Mouse (Mus musculus) liver, postnatal 0 days (tissue): ENCODE measurements around the gene Eya2. TPM values are rescaled to one million over a fixed set of nuclear protein-coding genes. Genes with fewer than 3 reads are reported as not detected.
A peak's percentile ranks its signal among the peaks of the same experiment; 100 is the strongest.
"Not testable (repeated sequence)": the region's sequence is repeated elsewhere in the genome, so short reads cannot be mapped to it uniquely, and the experiment has no call there.

Source experiments
- ATAC-seq: fragments of 200-750 bp; cut with Nextera tagmentation; 2 replicates; pipeline ENCODE4 v1.8.0; 2017; ENCODE audit warnings: mild to moderate bottlenecking, moderate library complexity
- DNase-seq: peaks from one replicate; pipeline ENCODE4 v3.0.0-alpha.2; 2016
- H3K27ac ChIP-seq: fragments of 300-500 bp; sonication (generic); 2 replicates; pipeline ENCODE4 v1.5.1; 2014; ENCODE audit warnings: antibody characterized with exemption, moderate library complexity, mild to moderate bottlenecking, low read depth
- H3K27me3 ChIP-seq: fragments of 300-500 bp; sonication (generic); 2 replicates; pipeline ENCODE4 v1.6.1; 2014; ENCODE audit warnings: low read length, control low read depth, mixed read lengths; ENCODE audit not compliant: insufficient read depth
- H3K36me3 ChIP-seq: fragments of 300-500 bp; sonication (generic); replicated peaks from 2 replicates; pipeline ENCODE4 v1.6.1; 2014; ENCODE audit warnings: mild to moderate bottlenecking, control low read depth, low read length, moderate library complexity, mixed read lengths; ENCODE audit not compliant: insufficient read depth
- H3K4me1 ChIP-seq: fragments of 300-500 bp; sonication (generic); 2 replicates; pipeline ENCODE4 v1.6.1; 2014; ENCODE audit warnings: antibody characterized with exemption, mild to moderate bottlenecking, control low read depth; ENCODE audit not compliant: insufficient read depth
- H3K4me2 ChIP-seq: fragments of 300-500 bp; sonication (generic); 2 replicates; pipeline ENCODE4 v1.6.1; 2014; ENCODE audit warnings: low read depth, mild to moderate bottlenecking, low read length, moderate library complexity, mixed read lengths
- H3K4me3 ChIP-seq: fragments of 300-500 bp; sonication (generic); 2 replicates; pipeline ENCODE4 v1.5.1; 2014; ENCODE audit warnings: low read depth, low read length
- H3K9ac ChIP-seq: fragments of 300-500 bp; sonication (generic); replicated peaks from 2 replicates; pipeline ENCODE4 v1.6.1; 2014; ENCODE audit warnings: mild to moderate bottlenecking, moderate library complexity
- H3K9me3 ChIP-seq: fragments of 300-500 bp; sonication (generic); 2 replicates; pipeline ENCODE4 v1.6.1; 2016; ENCODE audit warnings: mild to moderate bottlenecking, control low read depth, low read length, mixed read lengths
- CTCF ChIP-seq: sonication (generic); IDR thresholded peaks from 2 replicates; pipeline ENCODE4 v1.5.1; 2016; ENCODE audit warnings: antibody characterized with exemption, low read depth
- EP300 ChIP-seq: IDR thresholded peaks from 2 replicates; pipeline ENCODE4 v1.6.1; 2016; ENCODE audit warnings: antibody characterized with exemption, low read depth, mild to moderate bottlenecking
- WGBS: fragments of 180-500 bp; shearing (Covaris S2); extraction: QIAGEN DNeasy Blood & Tissue Kit; methylation state at CpG from one replicate; pipeline ENCODE4 v1.1.7; 2014; ENCODE audit not compliant: insufficient replicate concordance; 5-methylcytosine and 5-hydroxymethylcytosine counted together
- polyA plus RNA-seq: library from polyadenylated mRNA; unstranded; fragments of >200 nt; fragmentation: Nextera tagmentation; extraction: Ambion mirVana; gene quantifications from 2 replicates; pipeline ENCODE4 v1.2.1, GENCODE M21; 2015

Eya2 gene
- polyA plus RNA-seq, 1 experiment from 2014 or later, result 0.20 TPM

DNA sequence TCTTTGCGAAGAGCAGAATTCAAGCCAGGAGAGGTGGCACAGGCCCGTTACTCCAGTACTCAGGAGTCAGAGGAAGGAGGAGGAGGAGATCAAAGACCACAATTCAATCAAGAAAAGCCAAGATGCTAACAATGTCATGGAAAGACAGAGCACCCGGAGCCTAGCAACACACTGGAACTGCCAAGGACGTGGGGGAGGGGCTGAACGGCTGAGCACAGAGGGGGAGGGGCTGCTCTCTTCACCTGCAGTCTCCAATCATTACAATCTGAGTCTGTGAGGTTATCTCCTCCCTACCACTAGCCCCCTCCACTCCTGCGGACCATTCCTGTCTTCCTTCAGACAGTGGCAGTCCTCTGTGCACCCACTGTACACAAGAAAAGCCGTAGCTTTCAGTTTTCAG lies 196.2 kb downstream of the Eya2 start:
- DNase-seq (no peak), ATAC-seq (no peak)
- Histone ChIP-seq H3K4me2 (no peak overlapping the region), H3K9me3 (no peaks in the 10 kb centered on the region), H3K4me1 (no peaks in the 10 kb centered on the region; the same call in 1 of the 2 replicates), H3K9ac (no peak overlapping the region), H3K36me3 (peaks cover 76% of the 10 kb centered on the region), H3K27ac (no peak overlapping the region), H3K4me3 (no peak overlapping the region), H3K27me3 (no peaks in the 10 kb centered on the region)
- TF ChIP-seq CTCF, result no peak
- TF ChIP-seq EP300, result no peak
- WGBS, result 73% methylated on average over 7 of the region's 7 CpGs

DNA sequence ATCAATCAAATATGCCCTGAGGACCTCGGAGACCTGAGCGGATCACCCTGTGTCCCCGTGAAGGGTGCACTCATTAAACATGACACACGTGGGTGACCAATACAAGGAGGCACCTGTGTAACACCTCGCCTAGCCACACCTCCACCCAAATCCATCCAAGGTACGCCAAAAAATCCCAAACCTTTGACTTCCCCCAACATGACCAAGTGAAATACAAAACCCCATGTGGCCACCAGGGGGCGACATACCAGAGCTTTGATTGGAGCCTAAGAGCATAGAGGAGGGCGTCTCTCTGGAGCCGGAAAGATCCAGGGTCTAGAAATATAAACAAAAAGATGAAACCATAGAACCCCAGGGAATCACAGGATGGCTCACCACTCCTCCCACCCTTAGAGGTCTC lies 196.8 kb downstream of the Eya2 start:
- no peak overlapping the region for H3K27ac ChIP-seq
- no peaks in the 10 kb centered on the region; the same call in 1 of the 2 replicates for H3K4me1 ChIP-seq
- H3K9ac ChIP-seq, result no peak overlapping the region
- WGBS, result 68% methylated on average over 9 of the region's 9 CpGs
- no peak overlapping the region for H3K4me3 ChIP-seq
- peaks cover 75% of the 10 kb centered on the region for H3K36me3 ChIP-seq
- DNase-seq (peak; percentile 75), ATAC-seq (no peak)
- H3K27me3 ChIP-seq, result no peaks in the 10 kb centered on the region
- no peaks in the 10 kb centered on the region for H3K9me3 ChIP-seq
- H3K4me2 ChIP-seq, result no peak overlapping the region
- TF ChIP-seq CTCF (peak; percentile 93), EP300 (no peak)

DNA sequence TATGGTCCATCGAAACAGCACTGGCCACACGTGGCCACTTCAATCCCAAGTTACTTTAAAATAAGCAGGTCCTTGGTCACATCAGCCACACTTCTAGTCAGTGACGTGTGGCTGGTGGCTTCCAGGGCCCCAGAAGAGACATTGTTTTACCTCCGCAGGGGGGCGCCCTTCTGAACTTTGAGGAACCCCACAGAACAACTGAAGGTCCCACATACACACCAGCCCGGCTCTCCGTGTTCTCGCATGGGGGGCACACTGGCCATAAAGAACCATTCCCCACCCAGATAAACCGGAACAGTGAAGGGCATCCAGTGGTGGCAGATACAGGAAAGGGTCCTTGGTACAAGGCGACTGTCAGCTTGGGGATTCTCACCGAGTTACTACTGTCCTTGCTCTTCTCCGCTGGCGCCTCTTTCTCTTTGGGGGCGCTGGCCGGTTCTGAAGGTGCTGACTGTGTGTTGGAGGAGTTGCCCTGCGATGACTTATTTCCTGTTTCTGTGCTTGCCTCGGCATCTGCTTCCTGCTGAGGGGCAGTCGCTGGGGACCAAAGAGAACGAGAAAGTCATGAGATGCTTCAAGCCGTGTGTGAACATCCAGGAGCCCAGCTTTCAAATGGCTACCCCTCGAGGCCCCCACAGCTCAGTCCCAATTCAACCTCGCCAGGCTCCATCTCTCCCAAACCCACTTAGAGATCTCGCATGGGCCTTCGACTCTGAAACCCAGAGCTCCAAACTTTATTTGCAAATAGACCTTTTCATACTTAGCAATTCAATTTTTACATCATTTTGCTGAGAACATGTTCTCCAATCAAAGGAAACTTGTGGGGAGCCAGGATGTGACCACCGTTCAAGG lies 197.8 kb downstream of the Eya2 start:
- Histone ChIP-seq H3K4me1 (no peaks in the 10 kb centered on the region; the same call in 1 of the 2 replicates), H3K4me2 (no peak overlapping the region), H3K27ac (peak overlapping the region; percentile 62), H3K9me3 (no peaks in the 10 kb centered on the region), H3K9ac (no peak overlapping the region), H3K36me3 (peaks cover 76% of the 10 kb centered on the region), H3K27me3 (no peaks in the 10 kb centered on the region), H3K4me3 (no peak overlapping the region)
- ATAC-seq, result peak; percentile 54
- TF ChIP-seq EP300 (no peak), CTCF (peak; percentile 14; the same call in 1 of the 2 replicates)
- 63% methylated on average over 25 of the region's 25 CpGs for whole genome bisulfite sequencing
- peak; percentile 42 for DNase-seq

DNA sequence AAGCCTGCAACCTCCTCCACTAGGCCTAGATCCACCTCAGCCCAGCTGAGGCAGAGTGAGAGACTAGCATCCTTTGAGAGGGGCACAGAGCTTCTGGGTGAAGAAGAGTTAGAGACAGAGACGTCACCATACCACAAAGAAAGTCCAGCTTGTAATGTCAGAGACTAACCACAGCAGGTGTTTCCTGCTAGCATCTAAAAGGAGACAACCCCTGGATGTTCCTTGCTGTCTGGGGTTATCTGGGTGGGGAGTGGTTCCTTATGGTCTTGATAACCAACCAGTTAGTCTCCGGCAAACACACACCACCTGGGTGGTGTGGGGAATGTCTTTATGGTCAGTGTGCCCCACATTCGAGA lies 198.4 kb downstream of the Eya2 start:
- DNase-seq, result no peak
- Histone ChIP-seq H3K9ac (no peak overlapping the region), H3K27me3 (no peaks in the 10 kb centered on the region), H3K36me3 (peaks cover 76% of the 10 kb centered on the region), H3K9me3 (no peaks in the 10 kb centered on the region), H3K27ac (peak overlapping the region; percentile 62), H3K4me2 (no peak overlapping the region), H3K4me3 (no peak overlapping the region), H3K4me1 (no peaks in the 10 kb centered on the region; the same call in 1 of the 2 replicates)
- TF ChIP-seq EP300 (peak; percentile 32; the same call in 1 of the 2 replicates), CTCF (no peak)
- ATAC-seq, result peak; percentile 65
- WGBS, result 36% methylated on average over 3 of the region's 3 CpGs

DNA sequence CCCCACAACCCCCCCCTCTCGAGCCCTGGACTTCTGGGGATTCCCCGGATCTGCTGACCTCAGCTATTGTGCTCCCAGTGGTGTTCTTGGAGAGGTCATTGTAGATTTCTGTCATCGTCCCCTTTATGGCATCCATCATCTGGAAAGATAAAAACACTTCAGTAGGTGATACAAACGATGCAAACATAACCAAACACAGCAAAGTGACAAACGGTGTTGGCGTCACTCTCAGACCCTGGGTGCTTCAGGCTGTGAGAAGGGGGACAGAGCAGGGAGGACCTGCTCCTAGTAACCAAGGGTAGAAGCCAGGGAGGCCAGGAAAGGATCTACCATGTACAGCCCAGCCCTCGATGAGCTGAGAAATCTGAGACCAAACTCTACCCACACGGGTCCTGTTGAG lies 203.0 kb downstream of the Eya2 start:
- 83% methylated on average over 8 of the region's 8 CpGs for WGBS
- no peak for ATAC-seq

DNA sequence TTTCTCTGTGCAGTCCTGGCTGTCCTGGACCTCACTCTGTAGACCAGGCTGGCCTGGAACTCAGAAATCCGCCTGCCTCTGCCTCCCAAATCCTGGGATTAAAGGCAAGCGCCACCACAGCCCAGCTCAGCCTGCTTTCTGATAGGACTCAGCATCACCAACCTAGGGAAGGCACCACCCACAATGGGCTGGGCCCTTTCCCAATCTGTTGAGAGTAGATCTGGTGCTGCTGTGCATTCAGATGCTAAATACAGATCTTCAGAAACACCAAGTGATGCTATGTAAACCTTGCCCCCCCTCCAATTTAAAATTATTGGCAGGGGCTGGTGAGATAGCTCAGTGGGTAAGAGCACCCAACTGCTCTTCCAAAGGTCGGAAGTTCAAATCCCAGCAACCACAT lies 205.3 kb downstream of the Eya2 start:
- H3K9ac ChIP-seq, DNase-seq, H3K27ac ChIP-seq, H3K27me3 ChIP-seq, H3K4me1 ChIP-seq, H3K4me3 ChIP-seq, ATAC-seq, H3K9me3 ChIP-seq, H3K4me2 ChIP-seq: not testable (repeated sequence)
- WGBS, result 88% methylated on average over 3 of the region's 3 CpGs
- H3K36me3 ChIP-seq, result peaks cover 46% of the 10 kb centered on the region

More for the DNA sequence above, 203.0 kb downstream of the Eya2 start:
- Histone ChIP-seq H3K4me1 (no peaks in the 10 kb centered on the region; the same call in 1 of the 2 replicates), H3K4me3 (no peak overlapping the region), H3K4me2 (no peak overlapping the region), H3K36me3 (peaks cover 46% of the 10 kb centered on the region), H3K27ac (no peak overlapping the region), H3K9me3 (no peaks in the 10 kb centered on the region), H3K9ac (no peak overlapping the region), H3K27me3 (no peaks in the 10 kb centered on the region)
- no peak for DNase-seq
- no peak for TF ChIP-seq EP300
- no peak for TF ChIP-seq CTCF
